Mouse (Mus musculus): ENCODE results near the gene Cmtm7.
"Not testable (repeated sequence)": the region's sequence is repeated elsewhere in the genome, so short reads cannot be mapped to it uniquely, and the experiment has no call there.

Gene Cmtm7

GRCm38 (mm10) chr9:114760353-114760752 lies 21.3 kb downstream of the Cmtm7 start:
- no peak for DNase-seq

GRCm38 (mm10) chr9:114759886-114760285 lies 21.8 kb downstream of the Cmtm7 start:
- DNase-seq: no peak

- no peak for DNase-seq
These were observed 22.9 kb downstream of the Cmtm7 start for GRCm38 (mm10) chr9:114758801-114759200.

GRCm38 (mm10) chr9:114758272-114758671 lies 23.4 kb downstream of the Cmtm7 start:
- no peak for DNase-seq

- peak; percentile 93 for DNase-seq
These were observed 28.7 kb downstream of the Cmtm7 start for GRCm38 (mm10) chr9:114752863-114753484.

- DNase-seq: no peak
These were observed 29.3 kb downstream of the Cmtm7 start for GRCm38 (mm10) chr9:114752311-114752710.

GRCm38 (mm10) chr9:114751582-114751981 lies 30.1 kb downstream of the Cmtm7 start:
- DNase-seq: no peak

GRCm38 (mm10) chr9:114747466-114747865 lies 34.2 kb downstream of the Cmtm7 start:
- DNase-seq: no peak

- DNase-seq: no peak
These were observed 34.6 kb downstream of the Cmtm7 start for GRCm38 (mm10) chr9:114747012-114747411.

GRCm38 (mm10) chr9:114745654-114746053 lies 36.0 kb downstream of the Cmtm7 start:
- no peak for DNase-seq

- no peak for DNase-seq
These were observed 36.5 kb downstream of the Cmtm7 start for GRCm38 (mm10) chr9:114745163-114745562.

- DNase-seq: no peak
These were observed 38.9 kb downstream of the Cmtm7 start for GRCm38 (mm10) chr9:114742731-114743130.

GRCm38 (mm10) chr9:114740336-114740735 lies 41.3 kb downstream of the Cmtm7 start:
- DNase-seq: no peak

GRCm38 (mm10) chr9:114736442-114736841 lies 45.2 kb downstream of the Cmtm7 start:
- DNase-seq: peak; percentile 67

GRCm38 (mm10) chr9:114733238-114733637 lies 48.4 kb downstream of the Cmtm7 start:
- no peak for DNase-seq

- DNase-seq: peak in 1 of 2 experiments; percentile 51
These were observed 49.6 kb downstream of the Cmtm7 start for GRCm38 (mm10) chr9:114731871-114732682.

GRCm38 (mm10) chr9:114731011-114731755 lies 50.5 kb downstream of the Cmtm7 start, which contains the start of gene Cmtm6:
Gene Cmtm6, plus strand, starts transcription at chr9:114731116.
- peak; percentile 98 to 99 for DNase-seq

- no peak for DNase-seq
These were observed 51.5 kb downstream of the Cmtm7 start for GRCm38 (mm10) chr9:114729911-114730805.

GRCm38 (mm10) chr9:114728432-114728831 lies 53.2 kb downstream of the Cmtm7 start:
- not testable (repeated sequence) for DNase-seq

GRCm38 (mm10) chr9:114727315-114727714 lies 54.3 kb downstream of the Cmtm7 start:
- DNase-seq: peak in 1 of 2 experiments; percentile 67

- DNase-seq: peak; percentile 83 to 95
These were observed 64.9 kb downstream of the Cmtm7 start for GRCm38 (mm10) chr9:114716677-114717331.

- DNase-seq: peak; percentile 81 to 87
These were observed 68.2 kb downstream of the Cmtm7 start for GRCm38 (mm10) chr9:114713481-114713880.

Measured in kidney, postnatal 25 days (tissue).